Mouse (Mus musculus) liver, embryonic 14.5 days (tissue): ENCODE results near the gene Osbpl3.

ENCODE experiments used
- CTCF ChIP-seq: IDR thresholded peaks from 2 replicates; pipeline ENCODE4 v1.5.1; 2016; ENCODE audit warnings: antibody characterized with exemption, low read depth, control low read depth
- EP300 ChIP-seq: IDR thresholded peaks from 2 replicates; pipeline ENCODE4 v1.6.1; 2016; ENCODE audit warnings: antibody characterized with exemption, low read depth

- TF ChIP-seq CTCF (no peak), EP300 (no peak)
These were observed 40.6 kb downstream of the Osbpl3 start for GRCm38 (mm10) chr6:50415431-50415830.
